Mouse (Mus musculus) MEL (cell line): ENCODE data around the gene Mtr.

Experiments used
- CTCF ChIP-seq, 3 experiments: IDR thresholded peaks in 2 of 3; conservative IDR thresholded peaks in 1 of 3; 2 replicates each; pipeline ENCODE4 v1.5.1; 2011 to 2012; ENCODE audit warnings: low read length in 3 of 3, low read depth in 2 of 3, mild to moderate bottlenecking in 2 of 3, improper control_type of control experiment in 1 of 3, inconsistent platforms in 1 of 3, mixed read lengths in 1 of 3, moderate library complexity in 1 of 3; ENCODE audit not compliant: control insufficient read depth in 1 of 3, insufficient read depth in 1 of 3, poor library complexity in 1 of 3, severe bottlenecking in 1 of 3
- EP300 ChIP-seq, 2 experiments: IDR thresholded peaks; 2 replicates each; pipeline ENCODE4 v1.6.1; 2011; ENCODE audit warnings: improper control_type of control experiment in 2 of 2, low read length in 2 of 2, low read depth in 1 of 2, mild to moderate bottlenecking in 1 of 2
- KAT2A ChIP-seq: conservative IDR thresholded peaks from 2 replicates; pipeline ENCODE4 v1.6.1; 2012; ENCODE audit warnings: low read depth, low read length, improper control_type of control experiment, inconsistent platforms
- MAZ ChIP-seq: IDR thresholded peaks from 2 replicates; pipeline ENCODE4 v1.6.1; 2012; ENCODE audit warnings: low read depth, mild to moderate bottlenecking, inconsistent platforms, low read length, improper control_type of control experiment
- NELFE ChIP-seq: IDR thresholded peaks from 2 replicates; pipeline ENCODE4 v1.6.1; 2011; ENCODE audit warnings: low read depth, low read length, improper control_type of control experiment
- POLR2A ChIP-seq, 2 experiments: IDR thresholded peaks; 2 replicates each; pipeline ENCODE4 v1.6.1; 2011 to 2012; ENCODE audit warnings: low read length in 2 of 2, mild to moderate bottlenecking in 2 of 2, control low read depth in 1 of 2, improper control_type of control experiment in 1 of 2, low read depth in 1 of 2, moderate library complexity in 1 of 2; ENCODE audit not compliant: control insufficient read depth in 1 of 2, insufficient read depth in 1 of 2, poor library complexity in 1 of 2
- TAL1 ChIP-seq: IDR thresholded peaks from 2 replicates; pipeline ENCODE4 v1.6.1; 2012; ENCODE audit warnings: mild to moderate bottlenecking, inconsistent platforms, low read length, moderate library complexity, mixed read lengths

DNA sequence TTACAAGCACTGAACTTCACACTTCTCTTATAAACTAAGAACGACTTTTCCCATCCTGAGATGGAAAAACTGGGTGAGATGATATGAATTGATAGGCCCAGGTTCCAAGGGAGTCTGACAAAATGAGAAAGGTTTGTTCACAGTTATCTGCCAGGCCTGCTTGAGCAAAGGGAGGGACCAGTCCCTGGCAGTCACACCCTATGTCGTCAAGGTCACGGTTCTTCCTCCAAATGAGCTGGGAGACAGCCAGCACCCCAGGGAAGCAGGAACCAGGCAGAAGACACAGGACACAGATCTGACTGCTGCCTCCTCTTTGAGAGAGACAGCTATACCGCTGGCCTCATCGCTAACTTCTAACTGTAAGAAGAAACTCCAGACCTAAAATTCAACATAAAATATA is 57.5 kb downstream of the Mtr start:
- no peak for TF ChIP-seq CTCF (IDR thresholded peaks at IDR 0.05 in 2 of 3, conservative IDR thresholded peaks at IDR 0.05 in 1 of 3; ENCODE audit: control insufficient read depth in 1 of 3, insufficient read depth in 1 of 3, low read depth in 2 of 3, low read length in 3 of 3, poor library complexity in 1 of 3, severe bottlenecking in 1 of 3)
- TF ChIP-seq EP300 (IDR thresholded peaks at IDR 0.05; ENCODE audit: low read depth in 1 of 2, low read length in 2 of 2): no peak
- TF ChIP-seq MAZ: no peak
- TF ChIP-seq TAL1: no peak
- TF ChIP-seq KAT2A: no peak
- no peak for TF ChIP-seq POLR2A (IDR thresholded peaks at IDR 0.05; ENCODE audit: control insufficient read depth in 1 of 2, insufficient read depth in 1 of 2, low read depth in 1 of 2, low read length in 2 of 2, poor library complexity in 1 of 2)
- TF ChIP-seq NELFE: no peak
